Mouse (Mus musculus): ENCODE measurements at regions not wholly inside any gene's neighbourhood (a gene's known extent, or its start where the extent isn't known, plus 50 kb on each side); places are given as distances from the start of the nearest gene placed in this dataset.
A peak's percentile ranks its signal among the peaks of the same experiment; 100 is the strongest.

DNA sequence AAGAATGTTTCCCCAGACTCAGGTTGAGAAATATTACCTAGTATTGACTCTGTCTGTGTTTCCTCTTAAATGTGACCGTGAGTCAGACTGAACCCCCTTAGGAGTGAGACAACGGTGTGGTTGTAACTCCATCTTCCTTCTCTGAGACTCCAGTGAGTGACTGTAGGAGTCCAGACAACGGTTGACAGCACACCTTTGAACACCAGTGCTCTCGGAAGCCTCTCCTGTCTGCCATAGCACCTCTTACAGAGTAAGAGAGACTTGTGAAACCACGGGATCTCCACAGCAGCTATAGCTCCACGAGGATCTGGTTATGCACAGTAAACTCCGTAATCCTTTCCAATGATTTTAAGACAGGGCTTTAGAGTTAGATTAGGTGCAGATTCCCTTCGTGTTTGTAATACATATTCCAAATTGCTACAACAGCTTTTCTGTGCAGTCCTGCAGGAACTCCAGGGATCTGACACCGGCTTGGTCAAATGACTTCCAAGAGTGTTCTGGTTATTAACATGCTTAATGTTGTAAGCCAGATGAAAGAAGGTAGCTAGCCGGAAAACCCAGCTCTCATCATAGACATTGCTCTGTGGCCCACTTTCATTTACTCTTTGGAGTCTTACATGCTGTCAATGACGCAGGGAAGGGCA lies 72.7 kb upstream of the Cdh6 start:
- no peaks in the 10 kb centered on the region for H3K9me3 ChIP-seq (ENCODE audit: low read length)
- no peaks in the 10 kb centered on the region for H3K27me3 ChIP-seq (ENCODE audit: insufficient read depth, low read length)
- DNase-seq (no peak), ATAC-seq (no peak)
- WGBS (ENCODE audit: insufficient replicate concordance): 77% methylated on average over 11 of the region's 11 CpGs
- no peaks in the 10 kb centered on the region for H3K36me3 ChIP-seq (replicated peaks; ENCODE audit: insufficient read depth, low read length)
- no peak overlapping the region for H3K9ac ChIP-seq (replicated peaks)
- TF ChIP-seq EP300 (IDR thresholded peaks at IDR 0.05; ENCODE audit: low read depth) (no peak), CTCF (IDR thresholded peaks at IDR 0.05; ENCODE audit: low read depth) (no peak)
- H3K27ac ChIP-seq (ENCODE audit: low read depth): no peak overlapping the region
- no peak overlapping the region for H3K4me3 ChIP-seq (ENCODE audit: low read depth, low read length)
- no peak overlapping the region for H3K4me2 ChIP-seq (ENCODE audit: low read depth, low read length)
- H3K4me1 ChIP-seq (ENCODE audit: insufficient read depth): no peaks in the 10 kb centered on the region

DNA sequence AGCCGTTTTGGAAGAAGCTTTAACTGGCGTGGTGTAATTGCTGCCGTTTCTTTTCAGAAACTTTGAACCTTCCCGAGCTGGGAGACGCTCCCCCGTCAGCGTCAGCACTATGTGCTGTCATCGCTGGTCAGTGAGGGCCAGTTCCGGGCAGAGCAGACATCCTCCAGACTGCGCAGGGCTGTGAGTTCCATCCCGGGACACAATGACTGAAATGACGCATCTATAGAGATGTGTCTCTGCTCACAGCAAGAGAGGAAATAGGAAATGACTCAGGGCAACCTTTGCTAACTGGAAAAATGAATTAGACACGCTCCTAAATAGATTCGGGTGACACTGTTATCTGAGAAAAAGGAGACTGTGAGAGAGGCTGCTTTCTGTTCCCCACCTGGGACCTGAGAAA lies 70.8 kb upstream of the Cdh6 start:
- H3K27me3 ChIP-seq (ENCODE audit: insufficient read depth, low read length): no peaks in the 10 kb centered on the region
- no peak for TF ChIP-seq EP300 (IDR thresholded peaks at IDR 0.05; ENCODE audit: low read depth)
- TF ChIP-seq CTCF (IDR thresholded peaks at IDR 0.05; ENCODE audit: low read depth): no peak
- ATAC-seq (peak; percentile 56; the same call in 1 of the 2 replicates), DNase-seq (peak; percentile 13)
- H3K9ac ChIP-seq (replicated peaks): no peak overlapping the region
- no peak overlapping the region for H3K4me3 ChIP-seq (ENCODE audit: low read depth, low read length)
- H3K4me2 ChIP-seq (ENCODE audit: low read depth, low read length): no peak overlapping the region
- no peaks in the 10 kb centered on the region for H3K36me3 ChIP-seq (replicated peaks; ENCODE audit: insufficient read depth, low read length)
- no peak overlapping the region for H3K27ac ChIP-seq (ENCODE audit: low read depth)
- H3K9me3 ChIP-seq (ENCODE audit: low read length): no peaks in the 10 kb centered on the region
- H3K4me1 ChIP-seq (ENCODE audit: insufficient read depth): no peaks in the 10 kb centered on the region
- 52% methylated on average over 14 of the region's 14 CpGs for WGBS (ENCODE audit: insufficient replicate concordance)

DNA sequence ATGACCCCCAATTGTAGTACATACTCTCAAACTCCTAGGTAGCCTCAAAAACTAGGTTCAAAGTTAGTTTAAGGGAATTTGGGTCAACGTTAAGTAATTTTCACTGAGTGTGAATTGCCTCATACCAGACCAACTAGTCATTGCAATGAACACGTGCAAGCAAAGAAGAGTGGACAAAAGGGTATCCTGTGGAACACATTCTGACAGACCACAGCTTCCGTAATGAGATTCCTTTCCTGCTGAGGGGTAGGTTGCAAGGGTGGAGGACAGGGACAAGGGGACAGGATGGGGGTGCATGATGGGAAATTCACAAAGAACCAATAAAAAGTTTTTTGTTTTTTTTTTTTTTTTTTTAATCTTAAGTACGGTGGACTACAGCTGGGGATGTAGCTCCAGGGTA lies 70.1 kb upstream of the Cdh6 start:
- DNase-seq (no peak), ATAC-seq (no peak)
- Histone ChIP-seq H3K27ac (ENCODE audit: low read depth) (no peak overlapping the region), H3K4me3 (ENCODE audit: low read depth, low read length) (no peak overlapping the region), H3K9me3 (ENCODE audit: low read length) (no peaks in the 10 kb centered on the region), H3K9ac (replicated peaks) (no peak overlapping the region), H3K36me3 (replicated peaks; ENCODE audit: insufficient read depth, low read length) (no peaks in the 10 kb centered on the region), H3K4me2 (ENCODE audit: low read depth, low read length) (no peak overlapping the region), H3K4me1 (ENCODE audit: insufficient read depth) (no peaks in the 10 kb centered on the region), H3K27me3 (ENCODE audit: insufficient read depth, low read length) (no peaks in the 10 kb centered on the region)
- WGBS (ENCODE audit: insufficient replicate concordance): 66% methylated on average over 4 of the region's 4 CpGs
- no peak for TF ChIP-seq EP300 (IDR thresholded peaks at IDR 0.05; ENCODE audit: low read depth)
- no peak for TF ChIP-seq CTCF (IDR thresholded peaks at IDR 0.05; ENCODE audit: low read depth)

DNA sequence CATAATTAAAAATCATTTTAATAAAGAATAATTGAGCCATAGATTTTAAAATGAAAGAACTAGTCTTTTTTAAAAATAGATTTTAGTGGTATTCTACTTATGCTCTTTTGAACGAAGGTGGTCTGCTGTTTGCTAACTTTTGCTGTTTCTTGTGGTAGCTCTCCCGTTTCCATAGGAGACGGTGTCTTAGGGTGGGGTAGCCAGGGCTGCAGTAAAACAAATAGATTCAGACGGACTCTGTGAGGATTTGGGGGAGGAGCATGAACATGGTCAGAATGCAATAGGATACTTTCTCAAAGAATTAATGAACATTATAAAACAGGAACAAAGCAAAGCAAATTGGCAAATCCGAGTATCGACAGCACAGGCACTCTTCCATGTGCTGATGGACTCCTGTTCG lies 67.5 kb upstream of the Cdh6 start:
- Histone ChIP-seq H3K9me3 (ENCODE audit: low read length) (no peaks in the 10 kb centered on the region), H3K4me3 (ENCODE audit: low read depth, low read length) (no peak overlapping the region), H3K27me3 (ENCODE audit: insufficient read depth, low read length) (no peaks in the 10 kb centered on the region), H3K27ac (ENCODE audit: low read depth) (no peak overlapping the region), H3K4me1 (ENCODE audit: insufficient read depth) (no peaks in the 10 kb centered on the region), H3K4me2 (ENCODE audit: low read depth, low read length) (no peak overlapping the region), H3K36me3 (replicated peaks; ENCODE audit: insufficient read depth, low read length) (no peaks in the 10 kb centered on the region), H3K9ac (replicated peaks) (no peak overlapping the region)
- no peak for TF ChIP-seq CTCF (IDR thresholded peaks at IDR 0.05; ENCODE audit: low read depth)
- 67% methylated on average over 7 of the region's 7 CpGs for WGBS (ENCODE audit: insufficient replicate concordance)
- no peak for DNase-seq
- no peak for ATAC-seq

DNA sequence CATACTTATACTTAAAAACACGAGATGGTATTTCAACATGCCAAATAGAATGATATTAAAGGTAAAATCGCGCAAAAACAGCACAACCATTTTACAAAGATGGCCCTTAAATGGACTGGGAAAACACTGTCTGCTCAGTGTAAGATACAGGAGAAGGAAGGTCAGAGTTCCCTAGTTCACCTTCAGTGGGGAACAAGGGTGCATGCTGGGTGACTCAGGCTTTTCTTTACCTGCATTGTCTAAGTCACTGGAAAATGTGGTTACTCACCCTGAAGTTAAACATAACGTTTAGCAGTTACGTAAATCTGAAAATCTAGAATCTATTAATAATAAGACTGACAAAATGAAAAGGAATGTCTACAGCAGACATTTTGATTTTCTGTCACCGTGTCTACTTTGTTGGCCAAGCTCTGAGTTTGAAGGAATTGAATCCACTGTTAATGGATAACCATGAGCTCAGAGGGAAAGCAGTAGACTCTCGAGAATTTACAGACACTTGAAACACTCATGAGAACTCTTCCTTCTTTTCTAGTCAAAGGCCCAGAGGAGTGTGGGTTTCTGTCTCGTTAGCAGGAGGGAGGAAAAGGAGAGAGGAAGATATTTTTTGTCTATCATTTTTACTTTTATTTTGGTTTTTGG lies 63.5 kb upstream of the Cdh6 start:
- 62% methylated on average over 7 of the region's 8 CpGs for WGBS (ENCODE audit: insufficient replicate concordance)
- Histone ChIP-seq H3K4me2 (ENCODE audit: low read depth, low read length) (no peak overlapping the region), H3K27ac (ENCODE audit: low read depth) (no peak overlapping the region), H3K36me3 (replicated peaks; ENCODE audit: insufficient read depth, low read length) (no peaks in the 10 kb centered on the region), H3K9me3 (ENCODE audit: low read length) (no peaks in the 10 kb centered on the region), H3K27me3 (ENCODE audit: insufficient read depth, low read length) (no peaks in the 10 kb centered on the region), H3K9ac (replicated peaks) (no peak overlapping the region), H3K4me3 (ENCODE audit: low read depth, low read length) (no peak overlapping the region), H3K4me1 (ENCODE audit: insufficient read depth) (no peaks in the 10 kb centered on the region)
- TF ChIP-seq EP300 (IDR thresholded peaks at IDR 0.05; ENCODE audit: low read depth) (no peak), CTCF (IDR thresholded peaks at IDR 0.05; ENCODE audit: low read depth) (no peak)
- ATAC-seq: no peak
- no peak for DNase-seq

DNA sequence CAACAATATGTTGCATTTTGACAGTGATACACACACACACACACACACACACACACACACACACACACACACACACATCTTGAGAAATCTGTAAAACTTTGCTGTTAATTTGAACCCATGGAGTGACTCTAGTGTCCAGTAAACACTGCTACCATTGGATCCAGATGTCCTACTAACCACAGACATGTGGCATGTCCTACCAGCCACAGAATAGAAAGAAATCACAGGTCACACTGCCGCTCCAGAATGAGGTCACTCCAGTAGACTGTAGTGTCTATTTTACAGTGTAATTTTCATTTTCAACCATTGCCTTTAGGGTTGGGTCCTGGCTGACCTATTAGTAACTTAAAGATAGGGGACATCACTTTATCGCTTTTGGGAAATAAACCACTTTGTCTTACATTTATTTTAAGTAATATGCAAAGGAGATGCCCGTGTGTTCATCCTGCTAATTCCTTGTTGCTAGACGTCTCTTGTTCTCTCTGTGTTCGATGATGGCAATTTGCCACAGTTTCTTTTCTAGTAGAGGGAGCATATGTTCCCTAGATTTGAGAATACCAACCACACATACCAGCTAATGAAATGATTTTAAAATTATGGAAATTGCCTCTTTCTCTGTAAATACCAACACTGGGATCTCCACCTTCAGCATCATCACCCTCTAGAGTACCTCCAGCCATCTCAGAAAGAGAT lies 59.2 kb upstream of the Cdh6 start:
- no peak for ATAC-seq
- H3K27ac ChIP-seq (ENCODE audit: low read depth): no peak overlapping the region
- H3K36me3 ChIP-seq (replicated peaks; ENCODE audit: insufficient read depth, low read length): no peaks in the 10 kb centered on the region
- no peak for DNase-seq
- no peak overlapping the region for H3K4me3 ChIP-seq (ENCODE audit: low read depth, low read length)
- H3K4me1 ChIP-seq (ENCODE audit: insufficient read depth): no peaks in the 10 kb centered on the region
- no peaks in the 10 kb centered on the region for H3K9me3 ChIP-seq (ENCODE audit: low read length)
- TF ChIP-seq CTCF (IDR thresholded peaks at IDR 0.05; ENCODE audit: low read depth) (no peak), EP300 (IDR thresholded peaks at IDR 0.05; ENCODE audit: low read depth) (no peak)
- no peaks in the 10 kb centered on the region for H3K27me3 ChIP-seq (ENCODE audit: insufficient read depth, low read length)
- WGBS (ENCODE audit: insufficient replicate concordance): 78% methylated on average over 5 of the region's 5 CpGs
- no peak overlapping the region for H3K9ac ChIP-seq (replicated peaks)
- no peak overlapping the region for H3K4me2 ChIP-seq (ENCODE audit: low read depth, low read length)

All from liver, postnatal 0 days (tissue).